Mouse (Mus musculus) cerebellum, adult 11-12 months (tissue): ENCODE data around the gene App.
A peak's percentile ranks its signal among the peaks of the same experiment; 100 is the strongest.

Experiments used
- DNase-seq: peaks from one replicate; pipeline ENCODE4 v3.0.0; 2022

The App gene

GRCm38 (mm10) chr16:85115837-85116236 lies 57.7 kb downstream of the App start:
- DNase-seq, result no peak

GRCm38 (mm10) chr16:85114742-85115141 lies 58.8 kb downstream of the App start:
- DNase-seq, result no peak

GRCm38 (mm10) chr16:85113941-85114340 lies 59.6 kb downstream of the App start:
- no peak for DNase-seq

- no peak for DNase-seq
Measured at GRCm38 (mm10) chr16:85112254-85112653, 61.3 kb downstream of the App start.

- no peak for DNase-seq
Measured at GRCm38 (mm10) chr16:85110428-85110827, 63.1 kb downstream of the App start.

- DNase-seq, result no peak
Measured at GRCm38 (mm10) chr16:85108486-85108885, 65.1 kb downstream of the App start.

- DNase-seq, result no peak
Measured at GRCm38 (mm10) chr16:85106644-85107323, 66.8 kb downstream of the App start.

GRCm38 (mm10) chr16:85105603-85106002 lies 68.0 kb downstream of the App start:
- no peak for DNase-seq

GRCm38 (mm10) chr16:85103116-85103787 lies 70.3 kb downstream of the App start:
- peak; percentile 76 for DNase-seq

GRCm38 (mm10) chr16:85101544-85101943 lies 72.0 kb downstream of the App start:
- no peak for DNase-seq

GRCm38 (mm10) chr16:85100806-85101205 lies 72.8 kb downstream of the App start:
- DNase-seq, result no peak

GRCm38 (mm10) chr16:85099487-85099886 lies 74.1 kb downstream of the App start:
- DNase-seq, result no peak

- no peak for DNase-seq
Measured at GRCm38 (mm10) chr16:85099044-85099443, 74.5 kb downstream of the App start.

- DNase-seq, result peak; percentile 60
Measured at GRCm38 (mm10) chr16:85096396-85096795, 77.2 kb downstream of the App start.

- no peak for DNase-seq
Measured at GRCm38 (mm10) chr16:85095923-85096322, 77.6 kb downstream of the App start.

GRCm38 (mm10) chr16:85092644-85093091 lies 80.9 kb downstream of the App start:
- DNase-seq, result no peak

GRCm38 (mm10) chr16:85092183-85092582 lies 81.4 kb downstream of the App start:
- no peak for DNase-seq

- no peak for DNase-seq
Measured at GRCm38 (mm10) chr16:85090992-85091391, 82.6 kb downstream of the App start.

- no peak for DNase-seq
Measured at GRCm38 (mm10) chr16:85088126-85088525, 85.4 kb downstream of the App start.

- no peak for DNase-seq
Measured at GRCm38 (mm10) chr16:85086303-85086702, 87.3 kb downstream of the App start.

GRCm38 (mm10) chr16:85085902-85086301 lies 87.7 kb downstream of the App start:
- DNase-seq, result peak; percentile 67

- DNase-seq, result no peak
Measured at GRCm38 (mm10) chr16:85084152-85084551, 89.4 kb downstream of the App start.

- DNase-seq, result no peak
Measured at GRCm38 (mm10) chr16:85075330-85075729, 98.2 kb downstream of the App start.

GRCm38 (mm10) chr16:85074889-85075288 lies 98.7 kb downstream of the App start:
- no peak for DNase-seq

GRCm38 (mm10) chr16:85072624-85073023 lies 100.9 kb downstream of the App start:
- DNase-seq, result no peak
